Mouse (Mus musculus) limb, embryonic 14.5 days (tissue): ENCODE data around the gene Grk2. TPM values are rescaled to one million over a fixed set of nuclear protein-coding genes. Genes with fewer than 3 reads are reported as not detected.
A peak's percentile ranks its signal among the peaks of the same experiment; 100 is the strongest.

Source experiments
- ATAC-seq: fragments of 200-750 bp; cut with Nextera tagmentation; 2 replicates; pipeline ENCODE4 v1.8.0; 2017; ENCODE audit warnings: low read depth, moderate number of reproducible peaks, moderate TSS enrichment; ENCODE audit not compliant: low FRiP score
- DNase-seq: peaks from one replicate; pipeline ENCODE4 v3.0.0-alpha.2; 2015; ENCODE audit warnings: low spot score
- H3K27ac ChIP-seq: fragments of 300-500 bp; sonication (generic); replicated peaks from 2 replicates; pipeline ENCODE4 v1.5.1; 2014; ENCODE audit warnings: low read depth, mild to moderate bottlenecking, low read length, moderate library complexity, mixed read lengths
- H3K27me3 ChIP-seq: fragments of 300-500 bp; sonication (generic); 2 replicates; pipeline ENCODE4 v1.6.1; 2014; ENCODE audit warnings: low read length, mixed read lengths; ENCODE audit not compliant: control insufficient read depth, insufficient read depth
- H3K36me3 ChIP-seq: fragments of 300-500 bp; sonication (generic); 2 replicates; pipeline ENCODE4 v1.6.1; 2014; ENCODE audit warnings: mild to moderate bottlenecking, low read length, moderate library complexity, mixed read lengths; ENCODE audit not compliant: control insufficient read depth, insufficient read depth
- H3K4me1 ChIP-seq: fragments of 300-500 bp; sonication (generic); 2 replicates; pipeline ENCODE4 v1.6.1; 2014; ENCODE audit warnings: antibody characterized with exemption, low read length, mixed read lengths; ENCODE audit not compliant: control insufficient read depth, insufficient read depth
- H3K4me2 ChIP-seq: fragments of 300-500 bp; sonication (generic); replicated peaks from 2 replicates; pipeline ENCODE4 v1.6.1; 2014; ENCODE audit warnings: low read depth, mild to moderate bottlenecking, low read length, moderate library complexity; ENCODE audit not compliant: severe bottlenecking
- H3K4me3 ChIP-seq: fragments of 300-500 bp; sonication (generic); replicated peaks from 2 replicates; pipeline ENCODE4 v1.5.1; 2014; ENCODE audit warnings: low read length
- H3K9ac ChIP-seq: fragments of 300-500 bp; sonication (generic); 2 replicates; pipeline ENCODE4 v1.6.1; 2014; ENCODE audit warnings: mild to moderate bottlenecking, low read depth, low read length, moderate library complexity; ENCODE audit not compliant: severe bottlenecking
- H3K9me3 ChIP-seq: fragments of 300-500 bp; sonication (generic); 2 replicates; pipeline ENCODE4 v1.6.1; 2016; ENCODE audit warnings: low read length; ENCODE audit not compliant: control insufficient read depth
- POLR2A ChIP-seq: fragments of 200-500 bp; IDR thresholded peaks from 2 replicates; pipeline ENCODE4 v1.8.0; 2012; ENCODE audit warnings: inconsistent platforms, mild to moderate bottlenecking, moderate library complexity, borderline replicate concordance; ENCODE audit not compliant: insufficient read depth, insufficient read length; ENCODE audit errors: extremely low read depth
- WGBS: fragments of 180-500 bp; shearing (Covaris S2); extraction: QIAGEN DNeasy Blood & Tissue Kit; methylation state at CpG from one replicate; pipeline ENCODE4 v1.1.7; 2014; 5-methylcytosine and 5-hydroxymethylcytosine counted together
- polyA plus RNA-seq, 2 experiments: library from polyadenylated mRNA; depleted of rRNA in 1 of 2; stranded (reverse) in 1 of 2; unstranded in 1 of 2; fragments of >200 nt; fragmentation: Nextera tagmentation in 1 of 2; extraction: Ambion mirVana in 1 of 2; gene quantifications; 2 replicates each; pipeline versions ENCODE4 v1.2.1 to v1.2.3; 2012 to 2014

The Grk2 gene
- polyA plus RNA-seq, 2 experiments, result 22.9 to 83.6 TPM

- no peaks in the 10 kb centered on the region for H3K9me3 ChIP-seq
- H3K4me1 ChIP-seq, result 0 out of 2 replicates have a peak, but pooled peaks cover 6% of the 10 kb centered on the region
- no peak for DNase-seq
- TF ChIP-seq POLR2A, result no peak
- no peak overlapping the region for H3K9ac ChIP-seq
- WGBS, result 61% methylated on average over 6 of the region's 6 CpGs
- peaks cover 17% of the 10 kb centered on the region; the same call in 1 of the 2 replicates for H3K36me3 ChIP-seq
- no peak for ATAC-seq
- H3K4me3 ChIP-seq, result no peak overlapping the region
- H3K27ac ChIP-seq, result no peak overlapping the region
- no peak overlapping the region for H3K4me2 ChIP-seq
- H3K27me3 ChIP-seq, result no peaks in the 10 kb centered on the region
These were observed 35.8 kb downstream of the Grk2 start for GRCm38 (mm10) chr19:4270187-4270586.

GRCm38 (mm10) chr19:4268566-4269361 lies 37.3 kb downstream of the Grk2 start, which contains the start of gene Ssh3:
Gene Ssh3 (minus strand): TSS chr19:4269180.
- no peak for TF ChIP-seq POLR2A
- peaks cover 24% of the 10 kb centered on the region; the same call in 1 of the 2 replicates for H3K36me3 ChIP-seq
- H3K4me2 ChIP-seq, result peak within 1 kb of the TSS; percentile 60
- H3K27me3 ChIP-seq, result no peaks in the 10 kb centered on the region
- 6% methylated on average over 38 of the region's 46 CpGs for WGBS
- peak; percentile 51 for DNase-seq
- peak within 1 kb of the TSS; percentile 51 for H3K9ac ChIP-seq
- H3K27ac ChIP-seq, result no peak within 1 kb of the TSS
- no peaks in the 10 kb centered on the region for H3K9me3 ChIP-seq
- ATAC-seq, result peak; percentile 75
- H3K4me1 ChIP-seq, result 0 out of 2 replicates have a peak, but pooled peaks cover 6% of the 10 kb centered on the region
- H3K4me3 ChIP-seq, result peak within 1 kb of the TSS; percentile 46

- Histone ChIP-seq H3K4me2 (no peak overlapping the region), H3K4me3 (no peak overlapping the region), H3K36me3 (peaks cover 14% of the 10 kb centered on the region; the same call in 1 of the 2 replicates), H3K27me3 (no peaks in the 10 kb centered on the region), H3K9ac (no peak overlapping the region), H3K27ac (no peak overlapping the region), H3K4me1 (0 out of 2 replicates have a peak, but pooled peaks cover 6% of the 10 kb centered on the region), H3K9me3 (no peaks in the 10 kb centered on the region)
- WGBS, result 60% methylated on average over 4 of the region's 4 CpGs
- TF ChIP-seq POLR2A, result no peak
- ATAC-seq, result no peak
- DNase-seq, result no peak
These were observed 40.1 kb downstream of the Grk2 start for GRCm38 (mm10) chr19:4265956-4266355.

DNA sequence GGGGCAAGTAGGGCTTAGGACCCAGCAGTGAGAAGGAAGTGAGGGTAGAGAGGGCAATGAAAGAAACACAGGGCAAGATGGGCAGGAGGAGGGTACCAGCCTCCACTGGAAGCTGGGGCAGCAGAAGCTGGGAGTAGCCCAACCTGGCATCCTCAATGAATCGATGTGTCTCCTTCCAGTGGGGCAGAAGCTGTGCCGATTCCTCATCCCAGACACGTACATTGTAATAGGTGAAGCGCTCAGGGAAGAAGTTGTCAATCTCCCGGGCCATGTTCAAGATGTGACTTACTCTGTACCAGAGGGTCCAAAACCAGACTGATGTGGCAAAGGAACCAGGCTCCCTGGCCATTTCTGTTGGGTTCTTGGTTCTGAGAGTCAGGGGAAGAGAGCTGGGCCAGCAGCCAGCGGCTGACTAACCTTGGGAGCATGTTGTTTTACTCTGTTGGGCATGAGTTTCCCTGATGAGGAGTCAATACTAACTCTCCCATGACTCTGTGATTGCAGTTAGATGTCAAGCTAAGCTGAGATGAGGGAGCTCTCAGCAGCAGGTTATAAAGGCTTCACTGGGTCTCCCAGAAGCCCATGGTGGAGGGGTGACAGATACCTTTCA lies 41.7 kb downstream of the Grk2 start:
- WGBS, result 94% methylated on average over 6 of the region's 6 CpGs
- DNase-seq, result no peak

GRCm38 (mm10) chr19:4263702-4264101 lies 42.3 kb downstream of the Grk2 start:
- DNase-seq, result no peak
- no peak overlapping the region for H3K4me2 ChIP-seq
- WGBS, result 63% methylated on average over 14 of the region's 14 CpGs
- H3K9ac ChIP-seq, result no peak overlapping the region
- H3K4me1 ChIP-seq, result 0 out of 2 replicates have a peak, but pooled peaks cover 2% of the 10 kb centered on the region
- H3K36me3 ChIP-seq, result peaks cover 8% of the 10 kb centered on the region; the same call in 1 of the 2 replicates
- H3K27me3 ChIP-seq, result no peaks in the 10 kb centered on the region
- no peaks in the 10 kb centered on the region for H3K9me3 ChIP-seq
- no peak overlapping the region for H3K4me3 ChIP-seq
- no peak overlapping the region for H3K27ac ChIP-seq
- TF ChIP-seq POLR2A, result no peak
- no peak for ATAC-seq

More for the DNA sequence above, 41.7 kb downstream of the Grk2 start:
- H3K9ac ChIP-seq, result no peak overlapping the region
- ATAC-seq, result no peak
- no peak overlapping the region for H3K27ac ChIP-seq
- no peak for TF ChIP-seq POLR2A
- no peaks in the 10 kb centered on the region for H3K27me3 ChIP-seq
- no peaks in the 10 kb centered on the region for H3K9me3 ChIP-seq
- H3K4me3 ChIP-seq, result no peak overlapping the region
- H3K4me1 ChIP-seq, result 0 out of 2 replicates have a peak, but pooled peaks cover 6% of the 10 kb centered on the region
- peaks cover 8% of the 10 kb centered on the region; the same call in 1 of the 2 replicates for H3K36me3 ChIP-seq
- no peak overlapping the region for H3K4me2 ChIP-seq
